Mouse (Mus musculus): ENCODE results near the gene Cdc42se2.

- TF ChIP-seq CTCF (IDR thresholded peaks at IDR 0.05; ENCODE audit: borderline replicate concordance, insufficient read depth, low read length): no peak
- TF ChIP-seq POLR2A (IDR thresholded peaks at IDR 0.05; ENCODE audit: low read depth, low read length): no peak
These were observed 1.9 kb downstream of the Cdc42se2 start for GRCm38 (mm10) chr11:54785566-54785965.

All from embryonic fibroblast, embryonic 13.5 days (primary cell).